Mouse (Mus musculus) liver, adult 2 months (tissue): ENCODE data around the gene Magohb. TPM values are rescaled to one million over a fixed set of nuclear protein-coding genes. Genes with fewer than 3 reads are reported as not detected.

Experiments
- DNase-seq: peaks from one replicate; pipeline ENCODE4 v3.0.0-alpha.2; 2011; ENCODE audit warnings: low read depth, low spot score; ENCODE audit errors: extremely low read depth
- H3K27ac ChIP-seq: fragments of 200-500 bp; replicated peaks from 2 replicates; pipeline ENCODE4 v1.5.1; 2012; ENCODE audit warnings: low read depth, mild to moderate bottlenecking, control low read depth, inconsistent platforms, low read length; ENCODE audit not compliant: insufficient read depth
- H3K27me3 ChIP-seq: fragments of 200-500 bp; 2 replicates; pipeline ENCODE4 v1.6.1; 2012; ENCODE audit warnings: mild to moderate bottlenecking, moderate library complexity, low read length, inconsistent platforms; ENCODE audit not compliant: control insufficient read depth, insufficient read depth
- H3K36me3 ChIP-seq: fragments of 200-500 bp; 2 replicates; pipeline ENCODE4 v1.6.1; 2012; ENCODE audit warnings: low read length, inconsistent platforms; ENCODE audit not compliant: control insufficient read depth, insufficient read depth
- H3K4me1 ChIP-seq: fragments of 200-500 bp; 2 replicates; pipeline ENCODE4 v1.6.1; 2011; ENCODE audit warnings: low read length; ENCODE audit not compliant: control insufficient read depth, insufficient read depth
- H3K4me3 ChIP-seq: fragments of 200-500 bp; 2 replicates; pipeline ENCODE4 v1.5.1; 2011; ENCODE audit warnings: low read depth, mild to moderate bottlenecking, control low read depth, low read length, moderate library complexity; ENCODE audit not compliant: insufficient read depth
- H3K79me2 ChIP-seq: fragments of 200-500 bp; 2 replicates; pipeline ENCODE4 v1.6.1; 2012; ENCODE audit warnings: inconsistent platforms, mild to moderate bottlenecking, low read length, moderate library complexity; ENCODE audit not compliant: control insufficient read depth, insufficient read depth
- H3K9ac ChIP-seq: fragments of 200-500 bp; 2 replicates; pipeline ENCODE4 v1.6.1; 2012; ENCODE audit warnings: low read depth, mild to moderate bottlenecking, control low read depth, inconsistent platforms, low read length
- CTCF ChIP-seq: fragments of 200-500 bp; IDR thresholded peaks from 2 replicates; pipeline ENCODE4 v1.5.1; 2011; ENCODE audit warnings: low read depth, low read length, control low read depth
- WGBS: fragments of 180-500 bp; shearing (Covaris S2); methylation state at CpG from one replicate; pipeline ENCODE4 v1.1.7; 2018; 5-methylcytosine and 5-hydroxymethylcytosine counted together
- polyA plus RNA-seq: library from polyadenylated mRNA; depleted of rRNA; stranded (reverse); fragments of >200 nt; gene quantifications from 2 replicates; pipeline ENCODE4 v1.2.3, GENCODE M21; 2012; rRNA removed
- total RNA-seq: library from RNA; depleted of rRNA; stranded (reverse); fragments of >200 nt; gene quantifications from 2 replicates; pipeline ENCODE4 v1.2.3, GENCODE M21; 2014; rRNA removed

Gene Magohb
- total and polyA plus RNA-seq, 2 experiments, result 1.0 to 4.5 TPM

- WGBS, result 64% methylated on average over 2 of the region's 2 CpGs
- no peaks in the 10 kb centered on the region for H3K4me1 ChIP-seq
- peak; percentile 11 for DNase-seq
- H3K27me3 ChIP-seq, result no peaks in the 10 kb centered on the region
- H3K27ac ChIP-seq, result no peak overlapping the region
- no peak overlapping the region for H3K9ac ChIP-seq
- no peak overlapping the region for H3K4me3 ChIP-seq
- TF ChIP-seq CTCF, result no peak
- no peaks in the 10 kb centered on the region for H3K36me3 ChIP-seq
- H3K79me2 ChIP-seq, result no peaks in the 10 kb centered on the region
These were observed 48.0 kb downstream of the Magohb start for GRCm38 (mm10) chr6:131245081-131245480.

Other genes with a start within 250 kb of the Magohb start
- gene Klra2, start 45.9 kb downstream of the Magohb start, total RNA-seq, result 3.0 and 3.5 TPM in 2 replicates
- gene Klra2, start 45.9 kb downstream of the Magohb start, polyA plus RNA-seq, result 0.20 and 0.44 TPM in 2 replicates
- not detected in 2 replicates for gene Styk1, start 60.4 kb upstream of the Magohb start, total RNA-seq
- not detected in 2 replicates for gene Styk1, start 60.4 kb upstream of the Magohb start, polyA plus RNA-seq
- 16.8 and 18.4 TPM in 2 replicates for gene Ybx3, start 95.2 kb upstream of the Magohb start, total RNA-seq
- gene Ybx3, start 95.2 kb upstream of the Magohb start, polyA plus RNA-seq, result 18.3 and 23.9 TPM in 2 replicates
- gene 5430401F13Rik, start 193.2 kb upstream of the Magohb start, total RNA-seq, result not detected in 2 replicates
- gene 5430401F13Rik, start 193.2 kb upstream of the Magohb start, polyA plus RNA-seq, result not detected in 2 replicates
- gene Gm6619, start 193.2 kb upstream of the Magohb start, total RNA-seq, result not detected in 2 replicates
- not detected in 2 replicates for gene Gm6619, start 193.2 kb upstream of the Magohb start, polyA plus RNA-seq